Mouse (Mus musculus): ENCODE data around the gene Csrp3. TPM values are rescaled to one million over a fixed set of nuclear protein-coding genes. Genes with fewer than 3 reads are reported as not detected.

Csrp3 gene
- total RNA-seq, 2 experiments from 2014 or later: not detected

DNA sequence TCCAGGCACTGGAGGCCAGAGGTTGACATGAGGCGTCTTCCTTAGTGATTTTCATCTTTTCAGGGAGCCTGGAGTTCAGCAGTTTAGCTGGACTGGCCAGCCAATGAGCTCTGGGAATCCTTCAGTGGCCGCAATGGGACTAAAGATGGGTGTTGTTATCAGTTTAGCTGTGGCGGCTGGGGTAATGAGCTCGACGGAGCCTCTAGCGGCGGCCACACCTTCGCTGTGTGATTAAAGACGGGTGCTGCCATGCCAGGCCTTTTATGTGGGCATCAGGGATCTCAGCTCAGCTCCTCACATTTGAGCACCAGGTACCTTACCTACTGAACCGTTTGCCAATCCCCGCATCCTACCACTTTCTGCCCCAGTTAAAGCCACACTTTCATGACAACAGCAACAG is 23.5 kb upstream of the Csrp3 start:
- DNase-seq (ENCODE audit: low spot score in 2 of 2): no peak
- intact Hi-C loops (cut with DNase I): no loop called here

DNA sequence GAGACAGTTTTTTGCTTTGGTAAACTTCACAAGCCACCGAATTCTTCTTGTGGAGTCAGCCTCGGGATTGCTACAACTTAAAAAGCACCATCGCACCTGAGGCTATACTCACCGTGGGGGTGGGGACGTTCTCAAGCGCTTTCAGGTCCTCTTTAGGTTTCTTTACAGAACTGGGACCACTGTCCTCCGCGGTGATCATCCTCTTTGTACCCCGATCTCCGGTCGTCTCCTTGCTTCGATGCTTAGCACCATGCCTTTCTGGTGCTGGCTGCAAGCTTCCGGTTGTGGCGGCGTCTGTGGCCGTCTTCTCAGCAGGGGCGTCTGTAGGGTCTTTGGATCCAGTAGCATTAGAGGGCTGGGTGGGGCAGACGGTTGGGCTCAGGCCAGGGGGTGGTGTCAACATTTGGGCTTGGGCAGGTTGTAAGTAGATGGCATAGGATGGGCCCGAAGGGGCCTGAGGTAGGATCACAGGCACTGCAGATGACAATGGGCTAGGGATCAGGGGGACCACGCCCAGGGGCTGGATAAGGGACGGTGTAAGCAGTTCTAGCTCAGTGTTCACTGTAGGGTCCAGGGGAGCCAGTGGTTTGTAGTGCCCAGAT is 22.8 kb upstream of the Csrp3 start:
- intact Hi-C loops (cut with DNase I): no loop called here
- DNase-seq (ENCODE audit: low spot score in 2 of 2): no peak

DNA sequence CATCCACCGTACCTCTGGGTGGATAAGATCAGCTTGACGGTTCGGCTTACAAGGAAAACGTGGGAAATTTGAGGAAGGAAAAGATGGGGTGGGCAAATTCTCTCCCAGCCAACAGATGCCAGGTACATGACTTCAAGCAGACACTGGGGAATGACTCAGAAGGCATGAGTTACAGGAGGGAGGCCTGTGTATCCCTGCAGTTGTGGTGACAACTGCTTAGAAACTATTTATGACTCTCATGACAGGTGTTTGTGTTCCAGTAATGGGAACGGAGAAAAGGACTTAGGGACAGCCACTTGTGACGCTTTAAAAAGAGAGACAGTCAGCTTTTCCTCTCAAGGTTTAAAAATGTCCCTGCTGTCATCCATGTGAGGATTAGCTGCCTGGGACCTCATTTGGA is 22.3 kb upstream of the Csrp3 start:
- intact Hi-C loops (cut with DNase I): no loop called here
- DNase-seq (ENCODE audit: low spot score in 2 of 2): no peak

DNA sequence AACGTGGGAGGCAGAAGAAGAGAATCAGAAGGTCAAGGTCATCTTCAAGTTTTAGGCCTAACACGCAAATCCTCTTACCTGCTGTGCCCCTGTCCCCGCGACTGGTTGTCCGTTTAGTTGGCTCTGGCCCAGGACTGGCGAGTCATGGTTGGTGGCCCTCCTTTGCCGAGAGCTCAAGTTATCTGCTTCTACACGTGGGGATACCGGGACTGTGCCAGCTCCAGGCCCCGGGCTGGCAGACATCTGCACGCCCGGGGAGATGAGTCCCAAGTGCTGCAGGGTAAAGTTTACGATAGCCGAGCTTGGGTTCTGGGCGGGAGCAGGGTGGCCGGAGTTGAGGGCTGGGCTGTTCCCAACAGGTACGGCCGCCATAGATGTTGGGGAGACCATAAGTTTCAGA is 19.7 kb upstream of the Csrp3 start:
- intact Hi-C loops (cut with DNase I): no loop called here
- DNase-seq (ENCODE audit: low spot score in 2 of 2): no peak

DNA sequence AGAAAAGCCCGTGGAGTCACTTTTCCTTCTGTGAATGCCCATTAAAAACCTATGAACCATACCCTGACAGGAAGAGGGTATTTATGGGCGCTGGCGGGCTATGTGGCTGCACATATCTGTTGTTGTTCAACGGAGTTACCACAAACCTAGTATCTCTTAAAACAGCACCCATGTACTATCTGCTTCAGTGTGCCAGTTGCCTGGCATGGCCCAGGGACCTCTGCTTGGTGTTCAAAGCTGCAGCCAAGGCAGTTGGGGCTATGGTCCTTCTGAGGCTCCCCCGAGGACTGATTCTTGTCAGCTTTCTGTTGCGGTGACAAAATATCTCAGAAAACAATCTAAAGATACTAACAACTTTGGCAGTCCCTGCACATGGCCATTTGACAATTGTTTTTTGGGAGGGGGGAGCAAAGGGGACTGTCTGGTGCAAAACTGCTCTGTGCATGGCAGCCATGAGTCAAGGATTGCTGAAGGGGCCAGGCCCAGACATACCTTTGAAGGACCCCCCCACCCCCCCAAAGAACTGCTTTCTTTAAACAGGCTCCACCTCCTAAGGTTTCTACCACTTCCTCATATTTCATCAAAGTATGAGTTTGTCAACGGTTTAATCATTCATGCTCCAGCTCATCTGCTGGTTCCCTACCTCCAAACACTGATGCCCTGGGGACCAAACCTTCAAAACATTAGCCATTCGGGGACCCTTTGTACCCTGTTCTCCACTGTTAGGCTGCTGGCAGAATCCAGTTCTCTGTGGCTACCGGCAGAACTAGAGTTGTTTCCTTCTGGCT is 17.0 kb upstream of the Csrp3 start:
- intact Hi-C loops (cut with DNase I): no loop called here

DNA sequence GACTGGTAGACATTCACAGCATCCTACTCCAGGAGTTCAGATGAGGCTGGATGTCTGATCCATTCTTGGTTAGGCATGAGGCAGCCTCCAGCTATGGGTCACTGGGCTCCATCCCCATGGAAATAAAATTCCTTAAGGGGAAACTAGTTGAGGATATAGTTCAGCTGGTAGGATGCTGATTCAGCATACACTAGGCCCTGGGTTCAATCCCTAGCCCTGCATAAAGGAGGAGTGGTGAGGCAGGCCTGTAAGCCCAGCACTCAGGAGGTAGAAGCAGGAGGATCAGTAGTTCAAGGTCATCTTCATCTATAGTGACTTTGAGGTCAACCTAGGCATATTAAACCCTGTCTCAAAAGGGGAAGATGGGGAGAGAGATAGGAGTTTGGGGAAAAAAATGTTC is 16.4 kb upstream of the Csrp3 start:
- no peak for DNase-seq (ENCODE audit: low spot score in 2 of 2)

More for the DNA sequence above, 17.0 kb upstream of the Csrp3 start:
- no peak for DNase-seq (ENCODE audit: low spot score in 2 of 2)

DNA sequence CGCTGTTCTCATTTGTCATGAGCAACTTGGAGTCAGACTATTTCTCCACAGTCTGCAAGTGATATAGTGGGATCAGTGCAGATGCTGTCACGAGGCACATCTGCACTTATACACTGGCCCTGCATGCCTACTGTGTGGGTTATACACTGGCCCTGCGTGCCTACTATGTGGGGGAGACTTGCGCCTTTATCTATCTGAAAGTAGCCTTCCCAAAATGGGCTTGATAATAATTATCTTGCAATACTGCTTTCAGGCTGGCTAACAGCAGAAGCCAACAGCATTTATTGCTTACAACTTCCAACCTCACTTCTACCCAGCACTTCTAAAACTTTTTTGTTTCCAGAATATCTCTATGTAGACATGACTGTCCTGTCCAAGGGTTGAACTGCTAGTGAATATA is 14.0 kb upstream of the Csrp3 start:
- no peak for DNase-seq (ENCODE audit: low spot score in 2 of 2)
- intact Hi-C loops (cut with DNase I): no loop called here

More for the DNA sequence above, 16.4 kb upstream of the Csrp3 start:
- intact Hi-C loops (cut with DNase I): no loop called here

DNA sequence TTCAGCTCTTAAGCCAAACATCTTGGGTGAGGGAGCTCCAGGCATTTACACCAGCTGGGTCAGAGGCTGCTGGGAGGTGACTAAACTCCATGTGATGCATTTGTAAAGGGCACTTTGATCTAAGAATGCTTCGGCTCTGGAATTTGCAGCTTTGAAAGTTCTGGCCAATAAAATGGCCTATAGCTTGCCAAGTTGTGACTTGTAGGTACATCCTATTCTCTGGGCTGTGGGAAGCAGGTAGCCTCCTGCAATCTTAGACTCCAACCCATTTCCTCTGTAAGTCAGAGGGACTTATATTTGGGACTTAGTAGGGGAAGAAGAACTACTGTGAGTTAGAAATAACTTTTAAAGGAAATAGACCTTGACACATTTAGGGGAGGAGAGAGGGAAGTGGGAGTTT is 13.1 kb upstream of the Csrp3 start:
- intact Hi-C loops (cut with DNase I): no loop called here
- DNase-seq (ENCODE audit: low spot score in 2 of 2): no peak

DNA sequence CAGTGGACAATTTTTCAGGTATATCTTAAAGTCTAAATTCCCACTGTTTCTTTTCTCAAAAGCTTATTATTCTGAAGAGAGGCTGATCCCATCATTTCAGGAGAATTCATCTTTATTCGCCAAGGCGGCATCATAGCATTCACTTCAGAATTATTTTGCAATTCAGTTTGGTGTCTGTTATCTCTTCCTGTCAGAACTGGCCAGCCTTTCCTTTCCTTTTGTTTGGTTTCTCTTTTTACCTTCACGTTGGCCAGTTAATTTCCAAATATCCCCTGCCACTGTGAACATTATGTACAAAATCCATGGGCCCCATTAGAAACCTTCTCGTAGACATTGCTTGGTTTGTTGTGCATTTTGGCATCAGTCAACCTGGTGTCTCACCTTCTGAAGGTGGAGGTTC is 11.5 kb upstream of the Csrp3 start:
- intact Hi-C loops (cut with DNase I): no loop called here
- no peak for DNase-seq (ENCODE audit: low spot score in 2 of 2)

DNA sequence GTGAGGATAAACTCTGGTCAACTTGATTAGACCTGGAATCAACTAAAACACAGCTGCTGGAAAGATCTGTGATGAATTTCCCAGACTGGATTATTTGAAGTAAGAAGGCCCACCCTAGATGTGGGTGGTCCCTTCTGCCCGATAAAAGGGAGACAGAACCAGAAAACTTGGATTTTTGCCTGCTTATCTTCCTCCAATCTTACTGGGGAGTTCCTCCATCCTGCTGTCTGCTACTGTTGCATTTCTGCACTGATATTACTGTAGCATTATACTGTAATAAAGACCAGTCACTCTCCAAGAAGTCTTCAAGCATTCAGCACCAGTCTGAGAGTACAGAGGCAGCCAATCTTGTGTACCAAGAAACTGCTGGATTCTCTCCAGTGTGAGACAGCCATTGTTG is 10.4 kb upstream of the Csrp3 start:
- intact Hi-C loops (cut with DNase I): no loop called here
- DNase-seq (ENCODE audit: low spot score in 2 of 2): no peak

DNA sequence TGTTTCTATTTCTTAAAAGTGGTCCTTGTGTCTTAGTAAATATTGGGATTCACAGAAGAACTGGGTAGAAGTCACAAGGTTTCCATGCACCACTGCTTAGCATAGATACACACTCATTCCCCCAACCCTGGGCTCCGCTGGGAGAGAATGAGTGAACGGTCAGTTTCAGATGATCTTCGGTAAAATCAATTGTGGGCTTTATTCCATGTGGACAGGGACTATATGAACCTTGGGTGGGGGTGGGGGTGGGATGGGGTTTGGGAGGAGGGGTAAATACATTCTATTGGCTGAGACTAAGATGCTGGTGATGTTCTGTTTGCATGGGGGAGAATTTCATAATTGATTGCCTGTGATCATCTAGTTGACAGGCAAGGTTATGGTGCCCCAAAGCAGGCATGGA is 7.6 kb upstream of the Csrp3 start:
- intact Hi-C loops (cut with DNase I): no loop called here
- DNase-seq (ENCODE audit: low spot score in 2 of 2): no peak

DNA sequence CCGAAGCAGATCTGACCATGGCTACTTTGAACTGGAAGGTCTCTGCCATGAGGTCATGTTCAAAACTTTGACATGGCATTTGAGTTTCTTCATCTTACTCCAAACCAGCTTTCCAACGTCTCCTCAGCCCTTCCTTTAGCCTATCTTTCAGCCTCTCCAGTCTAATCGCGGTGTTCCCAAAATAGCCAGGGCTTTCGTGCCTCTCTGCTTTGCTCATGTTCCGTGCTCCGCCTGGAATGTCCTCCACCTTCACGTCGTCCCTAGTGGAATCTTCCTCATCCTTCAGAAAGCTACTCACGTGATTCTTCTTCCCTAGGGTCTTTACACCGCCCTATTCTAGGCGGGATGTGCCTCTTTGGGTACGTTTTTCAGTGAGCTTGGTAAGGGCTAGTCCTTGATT is 5.7 kb upstream of the Csrp3 start:
- DNase-seq (ENCODE audit: low spot score in 2 of 2): no peak
- intact Hi-C loops (cut with DNase I): no loop called here

DNA sequence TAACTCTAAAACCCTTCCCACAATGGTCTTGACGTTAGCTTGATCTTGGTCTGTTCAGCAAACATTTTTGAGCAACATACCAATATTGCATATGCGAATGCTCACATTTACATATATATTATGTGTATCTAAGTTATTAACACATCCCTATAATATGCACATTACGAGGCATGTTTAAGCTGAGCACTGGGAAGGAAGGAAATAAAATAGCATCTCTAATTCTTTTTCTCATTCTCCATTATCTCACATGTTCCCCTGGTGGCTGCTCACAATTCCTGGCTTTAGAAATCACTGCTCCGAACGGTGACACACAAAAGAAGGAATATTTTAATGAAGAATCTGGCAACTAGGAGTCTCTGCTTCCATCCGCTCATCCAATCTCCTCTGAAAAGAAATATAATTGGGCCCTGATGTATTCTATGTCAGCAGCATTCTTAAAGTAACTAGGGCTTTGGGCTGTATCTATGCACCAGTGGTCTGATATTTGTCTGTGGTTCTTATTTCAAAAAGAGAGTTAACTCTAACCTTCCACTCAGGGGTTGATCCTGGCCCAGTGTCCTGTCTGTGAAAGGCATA is 3.8 kb upstream of the Csrp3 start:
- intact Hi-C loops (cut with DNase I): no loop called here
- DNase-seq (ENCODE audit: low spot score in 2 of 2): no peak

DNA sequence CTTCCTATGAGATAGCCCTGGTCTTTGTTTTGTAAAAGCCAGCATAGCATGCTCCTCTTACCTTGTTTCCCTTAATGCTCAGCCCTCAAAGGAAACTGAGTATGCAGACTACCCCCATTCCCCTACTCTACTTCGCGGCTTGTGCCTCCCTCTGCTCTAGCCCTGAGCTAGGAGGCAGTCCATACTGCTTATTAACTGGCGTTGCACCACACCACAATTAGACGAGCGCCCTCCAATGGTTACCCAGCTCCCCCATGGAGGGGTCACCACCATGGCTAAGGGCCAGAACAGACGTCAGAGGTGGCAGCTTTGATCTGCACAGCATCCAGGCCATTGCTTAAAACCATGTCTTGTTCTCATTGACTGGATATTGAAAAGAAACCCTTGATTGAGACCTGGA is 1.1 kb downstream of the Csrp3 start:
- intact Hi-C loops (cut with DNase I): no loop called here
- DNase-seq (ENCODE audit: low spot score in 2 of 2): no peak

DNA sequence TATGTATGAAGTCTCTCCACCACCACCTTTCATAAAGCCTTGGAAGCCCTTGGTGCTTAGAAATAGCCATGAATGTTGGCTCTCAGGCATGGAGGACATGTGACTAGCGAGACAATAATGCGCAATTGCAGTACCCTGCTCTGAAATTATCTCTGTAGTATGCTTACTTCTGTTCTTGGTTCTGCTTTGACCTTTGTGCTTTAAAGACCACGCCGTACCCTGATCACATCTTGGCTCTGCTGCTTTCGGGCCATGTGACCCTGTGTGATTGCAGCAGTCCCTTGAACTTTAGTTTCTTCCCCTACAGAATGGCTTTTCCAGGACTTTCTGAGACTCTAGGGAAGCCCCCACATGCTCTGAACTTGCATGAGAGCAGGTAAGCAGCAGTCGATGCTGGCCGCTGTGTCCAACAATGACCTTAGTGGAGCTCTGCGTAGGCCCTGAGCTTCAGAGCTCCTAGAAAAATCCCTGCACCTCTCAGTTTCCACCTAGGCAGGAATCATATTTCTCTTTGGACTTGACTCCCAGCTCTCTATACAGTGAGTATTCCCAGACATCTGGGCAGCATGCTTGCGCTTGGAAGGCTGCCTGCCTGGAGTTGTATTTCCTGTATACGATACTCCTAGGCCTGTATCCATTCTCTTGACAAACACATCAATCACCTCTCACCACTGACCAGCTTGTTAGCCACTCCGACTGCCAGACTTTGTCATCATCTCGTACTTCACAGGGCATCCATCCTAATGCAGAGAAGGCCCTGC is 2.4 kb downstream of the Csrp3 start:
- DNase-seq (ENCODE audit: low spot score in 2 of 2): no peak
- intact Hi-C loops (cut with DNase I): no loop called here

DNA sequence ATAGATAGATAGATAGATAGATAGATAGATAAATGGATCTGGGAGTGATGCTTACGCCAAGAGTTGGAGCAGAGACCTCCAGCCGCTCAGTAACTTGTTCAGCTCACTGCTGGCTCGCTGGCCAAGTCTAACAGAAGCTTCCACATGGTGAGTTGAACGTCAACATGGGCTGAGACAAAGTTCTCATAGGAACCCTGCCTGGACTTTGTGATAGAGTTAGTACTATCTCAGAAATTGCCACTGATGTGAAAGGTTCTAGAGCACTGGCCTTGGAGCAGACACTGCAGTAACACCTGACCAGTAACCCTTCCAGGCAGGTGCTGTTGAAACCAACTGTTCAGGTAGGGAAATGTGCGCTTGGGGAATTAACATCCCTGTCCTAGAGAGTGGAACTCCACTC is 4.3 kb downstream of the Csrp3 start:
- DNase-seq (ENCODE audit: low spot score in 2 of 2): no peak
- intact Hi-C loops (cut with DNase I): no loop called here

DNA sequence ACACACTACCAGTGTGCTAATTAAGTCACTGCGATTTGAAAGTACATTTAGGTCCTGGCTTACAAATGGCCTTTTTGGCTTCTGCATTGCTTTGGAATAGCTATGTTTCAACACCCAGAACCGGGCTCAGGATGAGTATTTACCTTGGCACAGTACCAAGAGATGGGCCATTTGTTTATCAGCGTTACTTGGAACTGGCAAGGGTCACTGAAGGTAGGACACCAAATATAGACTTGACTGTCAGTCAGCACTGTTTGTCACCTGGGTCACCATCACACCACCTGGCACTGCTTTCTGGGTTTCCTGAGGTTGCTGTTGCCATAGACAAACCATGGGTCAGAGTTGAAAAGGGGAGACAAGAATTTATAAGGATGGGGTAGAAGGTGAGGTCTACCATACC is 5.5 kb downstream of the Csrp3 start:
- intact Hi-C loops (cut with DNase I): no loop called here
- no peak for DNase-seq (ENCODE audit: low spot score in 2 of 2)

DNA sequence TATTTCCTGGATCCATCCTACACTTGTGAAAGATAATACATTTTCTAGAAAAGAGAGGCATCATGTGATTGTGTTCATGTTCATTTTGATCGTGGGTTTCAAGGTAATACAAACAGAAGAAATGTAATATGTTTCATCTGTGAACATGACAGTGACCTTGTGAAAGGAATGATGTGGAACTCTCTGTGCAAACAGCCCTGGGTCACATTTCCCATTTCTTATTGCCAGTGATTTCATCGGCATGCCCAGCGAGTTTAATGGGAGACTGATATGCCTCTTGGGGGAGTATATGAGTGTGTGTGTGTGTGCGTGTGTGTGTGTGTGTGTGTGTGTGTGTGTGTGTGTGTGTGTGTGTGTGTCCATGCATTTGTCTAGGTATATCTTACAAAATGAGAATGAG is 6.3 kb downstream of the Csrp3 start:
- no peak for DNase-seq (ENCODE audit: low spot score in 2 of 2)
- intact Hi-C loops (cut with DNase I): no loop called here

DNA sequence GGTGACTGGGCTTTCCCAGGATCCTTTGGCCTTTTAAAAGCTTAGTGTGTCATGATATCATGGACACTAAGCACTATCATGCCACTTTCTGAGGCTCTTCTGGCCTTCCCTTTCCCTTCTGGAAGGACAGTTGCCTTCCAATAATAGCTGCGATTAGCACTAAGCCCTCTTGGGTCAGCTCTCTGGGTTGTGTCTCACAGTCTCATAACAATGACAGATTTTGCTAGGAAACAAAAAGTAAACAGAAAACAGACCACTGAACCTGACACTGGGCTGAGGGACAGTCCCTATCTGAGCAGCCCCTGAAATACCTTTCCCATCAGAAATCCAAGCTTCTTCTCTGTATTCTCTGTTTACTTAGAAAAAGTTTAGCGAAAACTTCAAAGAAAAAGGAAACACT is 7.3 kb downstream of the Csrp3 start:
- DNase-seq (ENCODE audit: low spot score in 2 of 2): no peak
- intact Hi-C loops (cut with DNase I): no loop called here

DNA sequence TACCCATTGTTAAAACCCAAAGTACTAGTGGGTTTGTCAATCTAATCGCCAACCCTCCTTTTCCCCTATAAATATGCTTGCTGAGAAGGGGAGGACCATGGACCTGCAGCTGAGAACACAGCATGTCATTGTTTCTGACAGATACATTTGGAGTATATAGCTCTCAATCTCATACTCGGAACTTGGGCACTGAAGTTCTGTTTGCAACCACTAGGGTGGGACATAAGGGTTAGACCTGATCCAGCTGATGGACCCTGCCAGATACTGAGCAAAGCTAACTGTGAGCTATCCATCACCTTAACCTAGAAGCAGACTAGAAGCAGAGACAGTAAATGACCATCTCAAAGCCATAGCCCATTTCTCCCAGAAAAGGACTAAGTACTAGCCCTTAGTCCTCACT is 9.4 kb downstream of the Csrp3 start:
- no peak for DNase-seq (ENCODE audit: low spot score in 2 of 2)
- intact Hi-C loops (cut with DNase I): no loop called here

DNA sequence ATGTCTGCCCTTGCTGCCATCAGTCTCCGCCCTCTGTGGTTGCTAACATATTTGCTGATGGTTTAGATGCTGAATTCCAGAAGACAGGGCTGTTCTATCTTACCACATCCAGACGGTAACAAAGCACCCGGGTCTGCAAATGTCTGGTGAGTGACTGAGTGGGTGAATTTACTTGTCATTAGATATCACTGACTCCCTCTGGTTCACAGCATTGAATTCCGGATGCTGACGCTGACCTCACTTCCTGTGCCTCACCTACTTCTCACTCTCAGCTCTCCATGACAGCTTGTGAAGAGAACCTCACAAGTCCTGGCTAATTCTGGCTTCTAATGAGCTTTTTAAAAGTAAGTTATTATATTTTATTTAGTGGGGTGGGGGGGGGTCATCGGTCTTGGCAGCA is 10.9 kb downstream of the Csrp3 start:
- intact Hi-C loops (cut with DNase I): no loop called here

More for the DNA sequence above, 10.9 kb downstream of the Csrp3 start:
- no peak for DNase-seq (ENCODE audit: low spot score in 2 of 2)
